Mouse (Mus musculus): Measurements from ENCODE around the gene Pcmtd2. TPM values are rescaled to one million over a fixed set of nuclear protein-coding genes. Genes with fewer than 3 reads are reported as not detected.
"Not testable (repeated sequence)": the region's sequence is repeated elsewhere in the genome, so short reads cannot be mapped to it uniquely, and the experiment has no call there.

Gene Pcmtd2
- total RNA-seq (2014; rRNA removed; ENCODE audit: low replicate concordance) (18.3 and 40.2 TPM in 2 replicates), polyA plus RNA-seq (2015; fragmentation: Nextera tagmentation; extraction: Ambion mirVana) (28.9 and 34.7 TPM in 2 replicates)

DNA sequence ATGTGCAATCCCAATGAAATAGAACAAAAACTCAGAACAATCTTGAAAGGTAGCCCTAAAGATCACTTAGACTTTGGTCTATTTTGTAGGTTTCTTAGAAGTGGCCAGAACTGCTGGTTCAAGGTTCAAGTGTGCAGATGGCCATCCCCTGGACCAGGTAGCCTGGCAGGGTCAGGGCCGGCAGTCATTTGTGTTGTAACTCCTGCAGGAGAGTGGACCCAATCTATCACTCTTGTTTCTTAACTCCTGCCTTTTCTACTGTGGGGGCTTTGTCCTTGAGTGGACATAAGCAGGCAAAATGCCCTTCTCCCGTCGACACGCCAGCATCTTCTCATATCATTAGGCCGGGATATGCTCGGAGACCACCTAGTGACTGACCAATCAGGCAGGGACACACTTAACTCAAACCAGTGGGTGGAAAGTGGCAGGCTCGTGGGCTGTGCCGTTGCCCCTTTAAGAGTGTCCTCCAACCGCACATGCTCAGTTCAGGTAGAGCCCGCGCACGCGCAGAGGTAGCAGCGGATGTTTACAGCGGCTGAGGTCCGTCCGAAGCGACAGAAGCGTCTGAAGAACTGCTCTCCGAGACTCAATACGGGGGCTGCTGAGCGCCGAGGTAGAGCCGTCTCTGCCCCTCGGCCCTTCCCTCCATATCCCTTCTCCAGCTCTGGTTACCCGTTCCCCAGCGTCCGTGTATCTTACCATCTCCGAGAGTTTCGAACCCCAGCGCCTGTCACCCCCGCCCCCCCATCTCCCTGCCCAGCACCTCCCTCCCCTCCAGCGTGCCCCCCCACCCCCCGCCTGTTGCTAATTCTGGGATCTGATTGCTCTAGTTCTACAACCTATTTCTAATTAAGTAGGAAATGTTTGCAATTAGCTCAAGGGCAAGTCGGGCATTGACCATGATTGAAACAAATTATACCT lies at the start of gene Pcmtd2:
Gene Pcmtd2 (plus strand): TSS at position 483 of the 921 bp plus-strand sequence.
- DNase-seq (ENCODE audit: low spot score) (peak; percentile 94), ATAC-seq (ENCODE audit: insufficient read depth, low read depth) (peak; percentile 99)
- Histone ChIP-seq H3K4me3 (ENCODE audit: low read depth, low read length) (peak within 1 kb of the TSS; percentile 71), H3K27ac (ENCODE audit: low read depth) (peak within 1 kb of the TSS; percentile 93), H3K27me3 (ENCODE audit: control insufficient read depth, insufficient read depth, low read length) (no peaks in the 10 kb centered on the region), H3K9me3 (replicated peaks; ENCODE audit: control insufficient read depth, low read length) (no peaks in the 10 kb centered on the region), H3K36me3 (replicated peaks; ENCODE audit: control insufficient read depth, insufficient read depth, low read length) (peaks cover 15% of the 10 kb centered on the region), H3K4me2 (ENCODE audit: low read depth, low read length) (peak within 1 kb of the TSS; percentile 65), H3K4me1 (ENCODE audit: control insufficient read depth, insufficient read depth) (peaks cover 4% of the 10 kb centered on the region), H3K9ac (replicated peaks; ENCODE audit: low read depth, low read length) (peak within 1 kb of the TSS; percentile 70)
- TF ChIP-seq CTCF (IDR thresholded peaks at IDR 0.05; ENCODE audit: low read depth) (no peak), EP300 (IDR thresholded peaks at IDR 0.05; ENCODE audit: low read depth) (no peak)
- under 1% methylated on average over 35 of the region's 35 CpGs for WGBS

DNA sequence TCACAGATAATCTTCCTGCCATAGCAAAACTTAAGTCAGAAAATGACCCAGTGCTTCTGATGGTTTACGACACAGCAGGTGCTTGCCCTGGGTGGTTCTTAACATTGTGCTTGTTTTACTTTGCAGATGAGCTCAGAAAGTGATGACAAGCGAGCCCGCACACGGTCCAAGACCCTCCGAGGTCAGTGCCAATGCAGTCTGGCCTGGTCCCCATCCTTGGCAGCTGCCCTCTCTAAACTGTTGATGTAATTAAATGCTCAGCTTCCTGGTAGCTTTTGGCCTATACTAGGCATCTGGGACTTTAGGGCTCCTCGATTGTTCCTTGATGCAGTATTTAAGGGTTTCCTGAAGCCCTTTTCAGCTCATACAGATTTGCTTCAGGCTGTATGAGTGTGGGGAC lies 48.3 kb upstream of the Pcmtd2 start:
- DNase-seq (ENCODE audit: low spot score) (no peak), ATAC-seq (ENCODE audit: insufficient read depth, low read depth) (no peak)
- WGBS, result 60% methylated on average over 6 of the region's 6 CpGs
- Histone ChIP-seq H3K4me2 (ENCODE audit: low read depth, low read length) (no peak overlapping the region), H3K9ac (replicated peaks; ENCODE audit: low read depth, low read length) (no peak overlapping the region), H3K27me3 (ENCODE audit: control insufficient read depth, insufficient read depth, low read length) (no peaks in the 10 kb centered on the region), H3K4me3 (ENCODE audit: low read depth, low read length) (no peak overlapping the region), H3K4me1 (ENCODE audit: control insufficient read depth, insufficient read depth) (no peaks in the 10 kb centered on the region), H3K36me3 (replicated peaks; ENCODE audit: control insufficient read depth, insufficient read depth, low read length) (no peaks in the 10 kb centered on the region), H3K27ac (ENCODE audit: low read depth) (no peak overlapping the region), H3K9me3 (replicated peaks; ENCODE audit: control insufficient read depth, low read length) (no peaks in the 10 kb centered on the region)
- TF ChIP-seq EP300 (IDR thresholded peaks at IDR 0.05; ENCODE audit: low read depth) (no peak), CTCF (IDR thresholded peaks at IDR 0.05; ENCODE audit: low read depth) (no peak)

DNA sequence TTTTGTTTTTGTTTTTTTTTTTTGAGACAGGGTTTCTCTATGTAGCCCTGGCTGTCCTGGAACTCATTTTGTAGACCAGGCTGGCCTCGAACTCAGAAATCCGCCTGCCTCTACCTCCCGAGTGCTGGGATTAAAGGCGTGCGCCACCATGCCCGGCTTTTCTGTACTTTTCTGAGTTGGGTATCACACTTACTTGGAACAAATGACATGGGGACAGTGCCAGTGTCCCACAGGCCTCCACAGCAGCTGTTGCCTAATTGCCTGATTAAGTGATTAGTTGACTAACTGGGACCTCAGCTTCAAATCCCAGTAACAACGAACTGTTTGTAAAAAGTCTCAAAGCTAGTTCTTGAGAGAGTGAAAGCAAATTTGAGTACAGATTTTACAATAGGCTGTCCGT lies 44.5 kb upstream of the Pcmtd2 start:
- H3K4me3 ChIP-seq (ENCODE audit: low read depth, low read length); ATAC-seq (ENCODE audit: insufficient read depth, low read depth); H3K9ac ChIP-seq (replicated peaks; ENCODE audit: low read depth, low read length); H3K36me3 ChIP-seq (replicated peaks; ENCODE audit: control insufficient read depth, insufficient read depth, low read length); DNase-seq (ENCODE audit: low spot score); H3K4me1 ChIP-seq (ENCODE audit: control insufficient read depth, insufficient read depth); H3K4me2 ChIP-seq (ENCODE audit: low read depth, low read length); H3K9me3 ChIP-seq (replicated peaks; ENCODE audit: control insufficient read depth, low read length); H3K27ac ChIP-seq (ENCODE audit: low read depth); H3K27me3 ChIP-seq (ENCODE audit: control insufficient read depth, insufficient read depth, low read length): not testable (repeated sequence)
- WGBS, result 72% methylated on average over 8 of the region's 8 CpGs

GRCm38 (mm10) chr2:181795641-181796130 lies 42.0 kb upstream of the Pcmtd2 start:
- ATAC-seq (ENCODE audit: insufficient read depth, low read depth) (no peak), DNase-seq (ENCODE audit: low spot score) (no peak)
- Histone ChIP-seq H3K9ac (replicated peaks; ENCODE audit: low read depth, low read length) (no peak overlapping the region), H3K4me3 (ENCODE audit: low read depth, low read length) (no peak overlapping the region), H3K27ac (ENCODE audit: low read depth) (no peak overlapping the region), H3K36me3 (replicated peaks; ENCODE audit: control insufficient read depth, insufficient read depth, low read length) (no peaks in the 10 kb centered on the region), H3K4me1 (ENCODE audit: control insufficient read depth, insufficient read depth) (no peaks in the 10 kb centered on the region), H3K4me2 (ENCODE audit: low read depth, low read length) (no peak overlapping the region), H3K27me3 (ENCODE audit: control insufficient read depth, insufficient read depth, low read length) (no peaks in the 10 kb centered on the region), H3K9me3 (replicated peaks; ENCODE audit: control insufficient read depth, low read length) (no peaks in the 10 kb centered on the region)
- WGBS, result 55% methylated on average over 3 of the region's 3 CpGs
- no peak for TF ChIP-seq EP300 (IDR thresholded peaks at IDR 0.05; ENCODE audit: low read depth)
- no peak for TF ChIP-seq CTCF (IDR thresholded peaks at IDR 0.05; ENCODE audit: low read depth)

DNA sequence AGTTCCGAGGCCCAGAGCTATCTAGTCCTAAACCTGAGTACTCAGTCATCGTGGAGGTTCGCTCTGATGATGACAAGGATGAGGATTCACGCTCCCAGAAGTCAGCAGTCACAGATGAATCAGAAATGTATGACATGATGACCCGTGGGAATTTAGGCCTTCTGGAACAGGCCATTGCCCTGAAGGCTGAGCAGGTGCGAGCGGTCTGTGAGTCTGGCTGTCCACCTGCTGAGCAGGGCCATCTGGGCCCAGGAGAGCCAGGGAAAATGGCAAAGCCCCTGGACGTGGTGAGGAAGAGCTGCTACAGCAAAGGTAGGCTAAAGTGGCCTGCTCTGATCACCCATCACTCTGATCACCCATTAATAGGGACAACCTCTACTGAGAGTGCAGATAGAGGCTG lies 40.0 kb upstream of the Pcmtd2 start:
- H3K27me3 ChIP-seq (ENCODE audit: control insufficient read depth, insufficient read depth, low read length), result no peaks in the 10 kb centered on the region
- H3K9ac ChIP-seq (replicated peaks; ENCODE audit: low read depth, low read length), result no peak overlapping the region
- H3K4me3 ChIP-seq (ENCODE audit: low read depth, low read length), result no peak overlapping the region
- H3K4me1 ChIP-seq (ENCODE audit: control insufficient read depth, insufficient read depth), result no peaks in the 10 kb centered on the region
- no peak for DNase-seq (ENCODE audit: low spot score)
- ATAC-seq (ENCODE audit: insufficient read depth, low read depth), result no peak
- no peak overlapping the region for H3K4me2 ChIP-seq (ENCODE audit: low read depth, low read length)
- no peak for TF ChIP-seq EP300 (IDR thresholded peaks at IDR 0.05; ENCODE audit: low read depth)
- no peak for TF ChIP-seq CTCF (IDR thresholded peaks at IDR 0.05; ENCODE audit: low read depth)
- WGBS, result 73% methylated on average over 8 of the region's 8 CpGs
- H3K27ac ChIP-seq (ENCODE audit: low read depth), result no peak overlapping the region
- H3K9me3 ChIP-seq (replicated peaks; ENCODE audit: control insufficient read depth, low read length), result no peaks in the 10 kb centered on the region
- H3K36me3 ChIP-seq (replicated peaks; ENCODE audit: control insufficient read depth, insufficient read depth, low read length), result no peaks in the 10 kb centered on the region

All from heart, postnatal 0 days (tissue).